Mouse (Mus musculus) layer of hippocampus, adult 9-11 months (tissue): ENCODE data around the gene Sgtb.

ENCODE experiments used
- DNase-seq: peaks from one replicate; pipeline ENCODE4 v3.0.0; 2022

Sgtb gene

GRCm38 (mm10) chr13:104109816-104110521 is 428 bp downstream of the Sgtb start:
- DNase-seq: peak; percentile 61

GRCm38 (mm10) chr13:104110526-104110925 is 985 bp downstream of the Sgtb start:
- DNase-seq: no peak

- DNase-seq: no peak
Measured at GRCm38 (mm10) chr13:104112266-104112900, 2.8 kb downstream of the Sgtb start.

GRCm38 (mm10) chr13:104113782-104114181 is 4.2 kb downstream of the Sgtb start:
- no peak for DNase-seq

- DNase-seq: peak; percentile 58
Measured at GRCm38 (mm10) chr13:104114827-104115226, 5.3 kb downstream of the Sgtb start.

- no peak for DNase-seq
Measured at GRCm38 (mm10) chr13:104122078-104122840, 12.7 kb downstream of the Sgtb start.

- DNase-seq: no peak
Measured at GRCm38 (mm10) chr13:104123662-104124381, 14.3 kb downstream of the Sgtb start.

- no peak for DNase-seq
Measured at GRCm38 (mm10) chr13:104132561-104132960, 23.0 kb downstream of the Sgtb start.

- DNase-seq: no peak
Measured at GRCm38 (mm10) chr13:104134510-104135085, 25.1 kb downstream of the Sgtb start.

GRCm38 (mm10) chr13:104139369-104140209 is 30.0 kb downstream of the Sgtb start:
- peak; percentile 84 for DNase-seq

- no peak for DNase-seq
Measured at GRCm38 (mm10) chr13:104144871-104145270, 35.3 kb downstream of the Sgtb start.

GRCm38 (mm10) chr13:104145646-104146045 is 36.1 kb downstream of the Sgtb start:
- no peak for DNase-seq

- DNase-seq: no peak
Measured at GRCm38 (mm10) chr13:104154180-104154579, 44.6 kb downstream of the Sgtb start.

GRCm38 (mm10) chr13:104155106-104155505 is 45.6 kb downstream of the Sgtb start:
- DNase-seq: no peak

- DNase-seq: no peak
Measured at GRCm38 (mm10) chr13:104155686-104156085, 46.1 kb downstream of the Sgtb start.

GRCm38 (mm10) chr13:104171711-104172110 is 62.2 kb downstream of the Sgtb start:
- DNase-seq: no peak

- DNase-seq: no peak
Measured at GRCm38 (mm10) chr13:104172498-104172897, 63.0 kb downstream of the Sgtb start.

GRCm38 (mm10) chr13:104176874-104177273 is 67.3 kb downstream of the Sgtb start:
- no peak for DNase-seq

GRCm38 (mm10) chr13:104177796-104178649 is 68.5 kb downstream of the Sgtb start, which contains the start of gene Trappc13:
Gene Trappc13 (minus strand): TSS chr13:104178469.
- DNase-seq: peak; percentile 25

GRCm38 (mm10) chr13:104178650-104179121 is 69.1 kb downstream of the Sgtb start, which contains the start of gene Trim23:
Gene Trim23 (plus strand): TSS chr13:104178797.
- DNase-seq: peak; percentile 98
